Mouse (Mus musculus) mesoderm, embryonic 11.5 days (tissue): Measurements from ENCODE around the gene Zfp978.
"Not testable (repeated sequence)": the region's sequence is repeated elsewhere in the genome, so short reads cannot be mapped to it uniquely, and the experiment has no call there.

Experiments
- DNase-seq: peaks from one replicate; pipeline ENCODE4 v3.0.0-alpha.2; 2012; ENCODE audit warnings: low read depth, low spot score

Zfp978 gene

DNA sequence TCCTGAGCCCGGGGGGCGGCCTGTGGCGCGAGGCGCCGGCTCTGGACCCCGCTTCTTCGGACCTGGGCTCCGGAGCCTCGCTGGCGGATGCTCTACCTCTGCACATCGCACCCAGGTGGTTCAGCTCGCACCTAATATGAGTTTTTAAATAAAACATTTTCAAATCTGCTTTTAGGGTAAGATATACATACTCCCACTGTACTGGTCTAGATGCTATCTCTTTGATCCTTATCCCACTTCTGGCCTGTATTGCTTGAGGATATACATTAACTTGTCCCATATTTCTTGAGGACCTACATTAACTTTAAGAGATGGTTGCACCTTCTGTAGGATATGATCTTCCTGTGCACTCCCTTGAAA is 46.3 kb downstream of the Zfp978 start:
- DNase-seq: no peak

DNA sequence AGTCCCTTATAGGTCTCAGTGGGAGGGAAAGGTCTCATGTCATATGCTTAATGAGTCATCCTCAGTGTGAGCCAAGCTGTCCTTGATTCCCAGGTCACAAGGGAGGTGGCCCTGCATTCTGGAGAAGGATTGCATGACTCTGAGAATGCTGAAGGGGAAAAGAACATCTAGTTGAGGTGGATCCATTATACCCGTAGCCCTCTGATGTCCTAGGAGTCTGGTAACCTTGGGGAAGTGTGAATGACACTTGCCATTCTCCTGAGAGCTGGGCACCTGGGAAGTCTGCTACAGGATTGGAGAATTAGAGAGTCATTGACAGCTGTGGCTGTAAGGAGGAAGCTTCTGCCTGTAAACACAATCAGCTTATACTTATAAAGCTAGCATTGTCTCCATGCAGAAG is 55.3 kb downstream of the Zfp978 start:
- not testable (repeated sequence) for DNase-seq

DNA sequence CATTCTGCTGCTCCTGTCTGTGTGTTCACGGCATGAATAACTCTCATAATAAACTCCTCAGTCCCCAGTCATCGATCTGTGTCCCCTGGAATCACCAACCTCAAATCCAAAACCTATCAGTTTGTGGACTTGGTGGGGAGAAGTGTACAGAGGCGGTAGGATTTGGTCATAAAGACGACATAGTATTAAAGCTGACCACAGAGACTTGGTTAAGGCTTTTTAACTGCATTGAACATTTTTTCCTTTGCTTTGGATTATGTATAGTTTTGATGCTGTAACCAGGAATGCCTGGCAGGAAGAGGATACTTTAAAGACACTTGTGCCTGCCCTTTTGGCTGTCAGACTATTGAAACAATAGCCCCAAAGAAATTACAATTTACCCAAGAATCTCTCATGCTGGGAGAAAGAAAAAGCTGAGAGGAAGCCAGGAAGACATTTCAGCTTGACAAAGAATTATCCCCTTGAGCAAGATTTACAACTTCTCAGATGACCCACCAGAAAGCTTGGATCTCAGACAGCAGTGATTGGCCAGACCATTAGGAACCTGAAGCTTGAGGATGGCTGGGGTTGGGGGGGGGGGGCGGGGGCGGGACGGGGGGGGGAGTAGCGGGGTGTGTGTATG is 56.2 kb downstream of the Zfp978 start:
- DNase-seq: no peak

DNA sequence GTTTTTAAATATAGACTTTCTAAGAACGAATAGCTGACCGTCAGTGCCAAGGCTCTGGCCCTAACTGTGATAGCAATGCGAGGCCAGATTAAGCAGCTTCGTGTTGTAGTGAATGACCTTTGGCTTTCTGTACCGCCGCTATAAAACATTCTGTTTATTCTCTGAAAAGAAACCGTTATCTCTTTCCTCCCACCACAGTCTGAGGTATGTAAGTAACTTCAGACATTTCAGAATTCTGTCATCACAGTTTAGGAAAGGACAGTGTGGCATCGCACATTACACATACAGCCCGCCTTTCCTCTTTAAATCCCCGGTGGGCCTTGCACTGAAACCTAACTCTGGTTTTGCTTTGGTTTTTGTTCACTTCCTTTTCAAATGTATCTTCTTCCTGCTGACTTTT is 56.8 kb downstream of the Zfp978 start:
- no peak for DNase-seq

DNA sequence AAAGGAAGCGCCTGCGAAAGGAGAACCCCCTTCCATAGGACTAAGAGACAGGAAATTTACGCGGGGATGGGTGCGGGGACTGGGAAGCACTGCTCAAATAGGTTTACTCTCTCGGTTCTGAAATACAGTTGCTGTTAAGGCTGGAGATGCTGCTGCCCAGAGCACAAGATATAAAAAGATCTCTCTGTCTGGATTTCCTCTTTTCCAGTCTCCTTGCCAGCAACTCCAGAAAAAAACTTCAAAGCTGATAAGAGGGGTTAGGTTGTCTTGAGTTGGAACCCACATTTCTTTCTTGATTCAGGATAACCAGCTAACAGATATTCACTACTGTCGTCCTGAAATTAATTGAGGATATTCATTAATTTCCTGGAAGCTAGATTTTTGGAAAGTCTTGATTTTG is 57.2 kb downstream of the Zfp978 start:
- DNase-seq: not testable (repeated sequence)

DNA sequence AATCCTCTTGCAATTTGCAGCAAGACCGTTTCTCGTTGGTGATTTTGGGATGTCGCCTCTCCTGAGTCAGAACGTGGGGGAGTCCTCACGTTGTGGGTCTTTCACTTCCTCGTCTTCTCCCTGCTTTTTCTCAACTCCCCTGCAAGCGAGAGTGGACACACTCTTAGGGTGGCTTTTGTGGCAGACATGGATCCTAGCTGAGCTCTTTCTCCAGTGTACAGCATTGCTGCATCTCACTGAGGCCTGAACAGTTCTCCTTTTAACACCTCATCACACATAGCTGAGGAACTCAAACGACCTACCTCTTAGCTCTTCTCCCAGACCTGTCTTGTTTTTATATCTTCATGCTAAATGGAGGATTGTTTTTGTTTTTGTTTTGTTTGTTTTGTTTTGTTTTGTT is 58.1 kb downstream of the Zfp978 start:
- not testable (repeated sequence) for DNase-seq

DNA sequence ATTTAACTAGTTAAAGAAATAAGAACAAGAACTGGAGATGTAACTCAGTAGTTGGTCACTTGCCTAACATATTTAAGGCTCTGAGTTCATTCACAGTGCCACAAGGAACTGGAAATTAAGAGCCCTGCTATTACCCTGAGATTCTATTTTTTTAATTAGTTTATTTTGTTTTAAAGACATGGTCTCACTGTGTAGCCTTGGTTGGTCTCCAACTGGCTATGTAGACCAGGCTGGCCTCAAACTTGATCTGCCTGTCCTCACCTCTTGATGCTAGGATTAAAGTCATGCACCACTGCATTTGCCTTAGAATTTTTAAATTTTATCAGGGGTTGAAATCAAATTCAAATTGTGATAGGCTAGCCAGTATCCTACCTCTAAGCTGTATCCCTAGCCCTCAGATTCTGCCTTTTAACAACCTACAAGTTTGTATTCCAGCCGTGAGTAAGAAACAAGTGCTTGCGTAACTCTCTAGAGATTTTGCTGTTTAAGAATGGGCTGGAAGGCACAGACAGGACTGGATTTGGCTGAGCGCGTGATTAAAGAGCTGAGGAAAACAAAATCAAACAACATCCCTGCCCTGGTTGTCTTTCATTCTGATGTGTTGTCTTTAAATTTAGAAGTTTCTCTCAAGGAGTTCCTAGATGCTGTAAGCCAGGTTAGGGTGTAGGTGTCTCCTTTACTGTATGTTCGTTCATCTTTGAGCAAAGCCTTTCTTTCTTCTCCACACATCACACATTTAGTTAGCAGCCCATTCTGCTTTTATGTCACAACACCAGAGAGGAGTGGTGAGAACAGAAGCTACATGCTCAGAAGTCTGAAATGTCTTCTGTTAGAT is 58.9 kb downstream of the Zfp978 start:
- DNase-seq: not testable (repeated sequence)

DNA sequence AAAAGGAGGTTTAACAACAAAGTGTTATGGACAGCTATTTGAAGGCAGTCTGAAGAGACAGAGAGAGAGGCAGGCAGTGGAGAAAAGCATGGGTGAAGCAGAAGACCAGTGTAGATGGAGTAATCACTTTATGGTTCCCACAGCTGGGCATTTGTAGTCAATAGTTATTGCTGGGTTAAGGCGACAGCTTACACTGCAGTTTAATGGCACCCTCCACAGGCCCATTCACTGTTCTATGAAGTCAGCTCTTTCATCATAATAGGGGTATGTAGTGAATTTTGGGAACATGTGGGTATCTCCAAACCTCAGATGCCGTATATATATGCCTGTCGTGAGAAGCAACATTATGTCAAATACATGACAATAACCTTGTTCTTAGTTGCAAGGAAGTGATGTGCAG is 59.7 kb downstream of the Zfp978 start:
- DNase-seq: no peak

DNA sequence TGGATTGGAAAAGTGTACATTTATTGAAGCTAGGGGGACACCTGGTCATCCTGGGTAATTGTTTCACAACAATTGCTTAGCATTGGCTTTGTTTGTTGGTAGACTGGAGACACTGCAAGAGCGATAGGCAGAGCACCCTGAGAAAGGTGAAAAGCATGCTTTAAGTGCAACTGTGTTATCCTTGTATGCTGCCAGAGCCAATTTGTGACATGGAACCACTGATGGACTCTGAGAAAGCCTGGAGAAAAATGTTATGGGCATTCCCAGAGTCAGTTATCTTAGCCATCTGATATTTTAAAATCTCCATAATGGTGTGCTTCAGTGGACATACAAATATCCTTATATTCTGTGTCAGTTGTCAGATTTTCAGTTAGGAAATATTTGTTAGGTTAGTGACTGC is 60.2 kb downstream of the Zfp978 start:
- DNase-seq: not testable (repeated sequence)

DNA sequence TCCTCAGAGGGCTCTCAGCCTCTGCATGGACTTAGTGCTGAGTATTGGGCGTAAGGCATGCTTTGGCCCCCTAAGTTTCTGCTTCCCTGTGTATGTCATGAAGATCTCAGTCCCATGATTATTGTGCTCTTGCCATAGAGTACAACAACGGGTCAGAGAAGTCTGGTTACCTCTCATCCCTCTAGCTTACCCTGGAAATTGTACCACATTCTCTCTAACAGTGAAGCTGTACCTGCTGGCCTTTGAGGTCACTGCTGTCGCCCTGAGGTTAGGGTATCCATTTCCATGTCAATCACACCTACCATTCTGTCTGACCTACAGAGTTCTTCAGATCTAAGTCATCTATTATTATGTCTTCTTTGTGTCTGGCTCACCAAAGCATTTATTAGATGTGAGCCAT is 62.0 kb downstream of the Zfp978 start:
- no peak for DNase-seq

DNA sequence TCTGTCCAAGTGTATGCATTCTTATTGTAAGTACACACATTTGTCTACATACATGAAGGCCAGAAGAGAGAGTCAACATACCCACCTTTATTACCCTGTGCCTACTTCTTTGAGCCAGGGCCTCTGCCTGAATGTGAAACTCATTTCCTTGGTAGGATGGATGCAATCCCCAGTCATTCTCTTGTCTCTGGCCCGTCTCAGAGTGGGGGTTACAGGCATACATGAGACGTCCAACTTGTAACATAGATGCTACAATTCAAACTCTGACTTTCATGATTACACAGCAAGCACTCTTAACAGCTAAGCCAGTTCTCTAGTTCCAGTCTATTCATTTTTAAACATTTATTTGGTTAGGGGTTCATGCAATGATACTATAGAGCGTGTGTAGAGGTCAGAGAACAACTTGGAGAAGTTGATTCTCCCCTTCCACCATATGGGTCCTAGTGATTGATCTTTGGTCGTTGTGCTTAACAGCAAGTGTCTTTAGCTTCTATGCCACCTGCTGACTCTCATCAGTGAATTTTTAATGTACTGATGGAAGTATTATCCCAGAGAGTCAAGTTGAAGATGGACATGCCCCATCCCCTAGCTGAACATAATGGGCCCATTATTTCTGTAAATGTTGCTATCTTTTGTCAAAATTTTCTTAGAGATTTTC is 62.7 kb downstream of the Zfp978 start:
- no peak for DNase-seq

DNA sequence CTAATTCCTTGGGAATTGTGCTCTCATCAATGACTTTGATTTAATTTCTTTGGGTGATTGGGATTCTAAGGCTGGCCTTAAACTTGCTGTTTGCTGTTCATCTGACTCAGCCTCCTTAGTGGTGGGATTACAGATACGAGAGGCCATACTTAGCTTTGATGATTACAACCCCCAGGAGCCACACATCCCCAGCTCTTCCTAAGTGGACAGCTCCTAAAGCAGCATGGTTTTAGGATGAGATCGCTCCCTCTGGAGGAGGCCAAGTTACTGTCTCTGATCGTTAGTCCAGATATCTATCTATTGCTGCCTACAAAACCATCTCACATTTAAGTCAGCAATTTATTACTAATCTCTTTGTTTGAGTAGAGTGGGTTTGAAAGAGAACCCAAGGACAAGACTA is 63.3 kb downstream of the Zfp978 start:
- DNase-seq: not testable (repeated sequence)

DNA sequence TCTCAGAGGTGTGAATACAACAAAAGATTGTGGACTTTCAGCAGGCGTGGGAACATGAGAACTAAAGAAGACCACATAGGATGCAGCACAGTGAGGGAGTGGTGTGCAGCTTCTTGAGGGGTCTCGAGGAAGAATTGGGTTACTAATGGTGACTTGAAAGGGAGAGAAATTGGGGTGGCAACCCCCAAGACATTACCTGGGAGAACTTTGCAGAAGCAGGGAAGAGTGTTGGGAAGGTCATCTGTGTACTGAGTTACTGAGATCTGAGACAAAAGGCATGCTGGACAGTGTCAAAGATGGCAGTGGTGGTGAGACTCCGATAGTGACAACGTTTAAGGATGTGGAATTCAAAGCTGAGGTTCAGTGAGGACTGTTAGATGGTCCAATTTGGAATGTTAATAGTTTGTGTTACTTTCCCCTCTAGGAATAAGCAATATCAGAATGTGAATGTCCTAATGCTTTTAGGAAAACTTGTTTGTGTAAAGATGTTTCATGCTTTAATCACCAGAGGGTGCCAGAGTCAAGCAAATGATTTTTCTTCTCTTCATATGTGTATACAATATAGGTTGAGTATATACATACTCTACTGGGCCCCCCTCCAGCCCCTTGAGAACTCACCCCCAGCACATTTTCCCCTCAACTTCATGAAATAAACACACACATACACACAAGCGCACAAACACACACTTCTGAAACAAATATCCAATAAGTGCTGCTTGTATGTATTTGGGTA is 64.7 kb downstream of the Zfp978 start:
- not testable (repeated sequence) for DNase-seq

DNA sequence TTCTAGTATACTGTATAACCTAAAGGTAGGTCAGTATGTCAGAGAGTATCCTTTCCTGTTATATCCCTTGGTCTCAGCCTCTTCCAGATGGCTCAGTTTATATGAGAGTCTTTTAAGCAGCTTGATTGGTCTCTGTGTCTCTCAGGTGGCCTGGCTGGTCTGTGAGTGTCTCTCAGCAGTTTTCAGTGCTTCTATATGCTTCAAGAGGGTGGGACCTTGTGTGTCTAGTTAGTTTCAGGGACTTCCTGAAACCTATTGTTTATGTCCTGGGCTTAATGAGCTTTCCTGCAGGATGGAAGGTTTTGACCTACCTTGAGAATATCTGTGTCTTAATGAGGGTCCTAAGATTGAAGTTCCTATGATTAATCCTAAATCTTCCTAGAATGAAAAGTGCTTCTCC is 69.5 kb downstream of the Zfp978 start:
- no peak for DNase-seq

DNA sequence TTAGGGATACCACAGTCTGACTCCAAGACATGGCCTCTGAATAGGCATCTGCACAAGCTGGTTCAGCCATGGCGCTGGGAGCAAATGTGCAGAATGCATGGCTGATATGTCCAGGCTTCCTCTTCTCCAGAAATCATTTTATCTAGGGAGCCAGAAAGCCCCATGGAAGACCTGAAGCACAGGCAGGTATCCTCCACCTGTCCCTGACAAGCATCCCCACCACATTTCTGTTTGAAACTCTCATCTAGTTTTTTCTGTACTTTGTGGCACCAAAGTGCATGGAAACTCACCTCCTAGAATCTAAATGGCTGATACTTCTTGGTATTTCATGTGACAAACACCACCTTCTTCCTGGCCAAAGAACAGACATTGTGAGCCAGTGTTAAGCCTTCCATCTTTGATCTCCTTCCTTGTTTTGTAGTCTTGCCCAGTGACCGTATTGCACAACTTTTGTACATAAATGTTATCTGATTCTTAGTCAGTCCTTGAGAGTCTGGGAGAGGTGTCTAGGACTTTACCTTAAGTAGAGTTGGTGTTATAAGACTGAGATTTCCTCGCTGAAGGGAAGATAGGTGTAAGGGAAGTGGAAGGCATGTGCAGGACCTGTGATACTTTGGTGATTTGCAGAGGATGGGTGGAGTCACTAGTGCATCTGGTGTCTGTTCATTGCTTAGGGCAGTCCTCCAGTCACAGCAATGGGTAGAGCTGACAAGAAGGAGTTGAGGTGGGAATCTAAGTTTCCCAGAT is 70.8 kb downstream of the Zfp978 start:
- not testable (repeated sequence) for DNase-seq

DNA sequence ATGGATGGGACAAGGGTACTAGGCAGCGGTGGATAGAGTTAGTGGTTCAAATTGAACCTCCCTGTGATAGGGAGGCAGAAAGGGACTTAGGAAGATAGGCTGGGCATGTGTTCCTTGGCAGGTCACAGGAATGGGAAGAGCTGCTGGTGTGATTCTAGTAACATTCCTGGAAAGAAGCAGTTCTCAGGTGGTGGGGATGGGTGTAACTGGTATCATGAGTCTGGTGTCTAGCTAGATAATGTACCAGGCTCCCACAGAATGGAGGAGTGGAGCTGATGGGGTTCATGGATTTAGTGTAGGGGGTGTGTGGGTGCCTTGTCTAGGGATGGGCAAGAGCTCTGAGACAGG is 71.3 kb downstream of the Zfp978 start:
- no peak for DNase-seq

DNA sequence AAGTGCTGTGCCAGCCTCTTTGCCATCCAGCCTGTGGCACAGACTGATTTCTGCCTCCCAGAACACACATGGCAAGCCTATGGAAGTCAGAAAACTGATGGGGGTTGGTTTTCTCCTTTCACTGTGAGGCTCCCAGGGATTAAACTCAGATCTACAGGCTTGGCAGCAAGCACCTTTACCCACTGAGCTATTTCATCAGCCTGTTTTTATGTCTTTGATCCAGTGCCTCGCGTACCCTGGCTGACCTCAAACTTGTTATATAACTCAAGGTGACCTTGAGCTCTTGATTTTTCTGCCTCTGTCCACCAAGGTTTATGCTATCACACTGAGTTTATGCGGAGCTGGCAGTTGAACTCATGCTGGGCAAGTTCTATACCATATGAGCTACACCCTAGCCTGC is 71.9 kb downstream of the Zfp978 start:
- no peak for DNase-seq

DNA sequence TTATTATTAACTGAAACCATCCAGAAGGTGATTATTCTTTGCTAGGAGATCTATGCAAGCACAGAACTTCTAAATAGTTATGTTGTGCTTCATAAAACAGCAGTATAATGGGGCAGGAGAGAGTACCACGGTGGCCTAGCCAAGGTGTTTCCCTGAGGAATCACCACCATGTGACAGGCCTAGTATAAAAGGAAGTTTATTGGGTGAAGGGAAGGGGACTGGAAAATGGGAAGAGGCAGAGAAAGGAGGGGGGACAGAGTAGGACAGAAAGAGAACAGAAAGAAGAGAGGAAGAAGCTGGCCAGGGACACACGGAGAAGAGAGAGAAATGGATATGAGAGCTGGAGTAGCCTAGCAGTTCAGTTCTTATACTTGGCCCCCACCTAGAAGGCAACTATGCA is 72.8 kb downstream of the Zfp978 start:
- no peak for DNase-seq
